ENCODE assay signal across 24 mouse cellular contexts in the genomic region with DNA sequence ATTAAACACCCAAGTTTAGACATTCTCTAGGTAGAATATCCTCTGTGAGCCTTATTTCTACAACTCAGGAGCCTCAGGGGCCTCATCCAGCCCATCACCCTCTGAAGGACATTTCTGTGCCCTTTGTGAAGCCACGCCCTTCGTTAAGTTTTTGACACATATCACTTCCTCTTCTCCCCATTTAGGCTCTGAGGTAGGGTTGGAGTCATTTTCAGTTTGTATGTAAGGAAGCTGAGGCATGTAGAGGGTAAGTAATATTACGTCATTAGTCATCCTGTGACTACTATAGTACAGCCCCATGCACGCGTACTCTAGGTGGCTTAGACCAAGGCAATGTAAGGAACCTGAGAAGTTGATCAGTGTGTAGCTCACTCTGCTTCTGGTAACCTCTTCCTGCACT.
DNase-seq lines count a peak whose midpoint lies in the region; ATAC-seq and TF ChIP-seq lines count a peak whose summit lies in the region.
"Had no signal": no experiment of that assay in that cellular context is flagged by ENCODE, and none has a peak within 500 bp of the region (broad histone marks: within the 10 kb centered on the region; RNA-seq: fewer than 3 reads in every experiment).

No protein-coding gene starts in this region.

- H3K36me3 ChIP-seq in CH12.LX (replicated peaks in 1 of 2; ENCODE audit: control insufficient read depth in 1 of 2, insufficient read depth in 1 of 2, low read length in 1 of 2): no peaks in the 10 kb centered on the region
- H3K36me3 ChIP-seq: forebrain, embryonic 12.5 days; forebrain, embryonic 15.5 days; G1E; heart, embryonic 12.5 days; heart, embryonic 15.5 days; hindbrain, embryonic 10.5 days; hindbrain, embryonic 13.5 days; intestine, embryonic 15.5 days had no signal

- no peaks in the 10 kb centered on the region for H3K9me3 ChIP-seq in CH12.LX (replicated peaks; ENCODE audit: low read length)
- H3K9me3 ChIP-seq: forebrain, embryonic 12.5 days; forebrain, embryonic 15.5 days; heart, embryonic 12.5 days; heart, embryonic 15.5 days; hindbrain, embryonic 10.5 days; hindbrain, embryonic 13.5 days; intestine, embryonic 15.5 days had no signal

- no peak for TF ChIP-seq POLR2A in CH12.LX (IDR thresholded peaks at IDR 0.05; ENCODE audit: low read depth, low read length)

- dilution Hi-C loops in CH12.LX (cut with MboI; ENCODE audit: extremely low pct_ligation_motif_present, extremely low pct_unique_long_range_greater_than_20kb, low sequenced_read_pairs): no loop called here

- H3K4me3 ChIP-seq in CH12.LX (replicated peaks in 1 of 3; ENCODE audit: low read depth in 2 of 3, low read length in 2 of 3, poor library complexity in 1 of 3): no peak overlapping the region
- H3K4me3 ChIP-seq: forebrain, embryonic 12.5 days; forebrain, embryonic 15.5 days; heart, embryonic 12.5 days; heart, embryonic 15.5 days; hindbrain, embryonic 10.5 days; hindbrain, embryonic 13.5 days; intestine, embryonic 15.5 days had no signal

- H3K27ac ChIP-seq in CH12.LX (ENCODE audit: insufficient read depth, low read depth): no peak overlapping the region
- H3K27ac ChIP-seq: forebrain, embryonic 12.5 days; forebrain, embryonic 15.5 days; heart, embryonic 15.5 days; hindbrain, embryonic 10.5 days; hindbrain, embryonic 13.5 days; intestine, embryonic 15.5 days had no signal

- no peaks in the 10 kb centered on the region for H3K27me3 ChIP-seq in CH12.LX (replicated peaks)
- H3K27me3 ChIP-seq: forebrain, embryonic 12.5 days; forebrain, embryonic 15.5 days; heart, embryonic 12.5 days; heart, embryonic 15.5 days; hindbrain, embryonic 13.5 days; intestine, embryonic 15.5 days; Patski had no signal

- TF ChIP-seq EP300 in CH12.LX (IDR thresholded peaks at IDR 0.05; ENCODE audit: low read length): no peak

- TF ChIP-seq CTCF in CH12.LX (conservative IDR thresholded peaks at IDR 0.05 in 1 of 2, IDR thresholded peaks at IDR 0.05 in 1 of 2; ENCODE audit: low read depth in 2 of 2, low read length in 2 of 2): no peak

- no peak overlapping the region for H3K4me2 ChIP-seq in CH12.LX (ENCODE audit: insufficient read depth, low read depth, poor library complexity, severe bottlenecking)
- H3K4me2 ChIP-seq: forebrain, embryonic 12.5 days; forebrain, embryonic 15.5 days; heart, embryonic 12.5 days; heart, embryonic 15.5 days; hindbrain, embryonic 13.5 days; intestine, embryonic 15.5 days had no signal

- peaks cover 0 to 17% of the 10 kb centered on the region in 2 experiments; a peak in 2 of 4 replicates for H3K4me1 ChIP-seq in CH12.LX (ENCODE audit: control insufficient read depth in 1 of 2, insufficient read depth in 2 of 2)
- H3K4me1 ChIP-seq: heart, embryonic 12.5 days; heart, embryonic 15.5 days; intestine, embryonic 15.5 days had no signal

- H3K79me2 ChIP-seq in CH12.LX (replicated peaks; ENCODE audit: control insufficient read depth, extremely low read depth, insufficient read depth, poor library complexity, severe bottlenecking): no peaks in the 10 kb centered on the region

- DNase-seq in A20 (ENCODE audit: low read depth, low spot score): peak; percentile 4
- DNase-seq in CH12.LX (ENCODE audit: extremely low read depth): peak; percentile 56
- no peak for DNase-seq in spleen, postnatal 36 days (ENCODE audit: low spot score in 2 of 2)
- no peak for DNase-seq in adrenal gland, postnatal 4 days (ENCODE audit: low spot score in 2 of 2)
- no peak for DNase-seq in lung, adult 18-20 months
- DNase-seq: adrenal gland, postnatal 10 days; adrenal gland, postnatal 36 days; cerebellum, adult 18-20 months; cerebellum, adult 9-10 months; cerebellum, postnatal 14 days; gastrocnemius, postnatal 25 days; heart, postnatal 10 days; heart, postnatal 36 days had no signal

- H3K9ac ChIP-seq in CH12.LX (ENCODE audit: insufficient read depth, low read depth): no peak overlapping the region
- H3K9ac ChIP-seq: forebrain, embryonic 12.5 days; forebrain, embryonic 15.5 days; heart, embryonic 12.5 days; heart, embryonic 15.5 days; hindbrain, embryonic 13.5 days; intestine, embryonic 15.5 days had no signal

- in situ Hi-C loops in CH12.LX (cut with MboI; ENCODE audit: low pct_ligation_motif_present, low pct_unique_long_range_greater_than_20kb, low sequenced_read_pairs): no loop called here

- TF ChIP-seq RAD21 in CH12.LX (IDR thresholded peaks at IDR 0.05; ENCODE audit: low read depth, low read length): no peak

- ATAC-seq in megakaryocyte, adult 5-6 weeks (ENCODE audit: poor library complexity, severe bottlenecking): peak; percentile 38; the same call in 1 of the 2 replicates
- ATAC-seq: forebrain, embryonic 15.5 days; hindbrain, embryonic 16.5 days; intestine, embryonic 15.5 days; Patski had no signal

TF ChIP-seq in CH12.LX, 34 proteins besides CTCF, POLR2A, EP300 and RAD21:
- TF ChIP-seq SMC3 (IDR thresholded peaks at IDR 0.05; ENCODE audit: low read depth, low read length) (no peak), USF2 (conservative IDR thresholded peaks at IDR 0.05; ENCODE audit: low read depth, low read length) (no peak), TBP (conservative IDR thresholded peaks at IDR 0.05; ENCODE audit: low read depth, low read length) (no peak), NRF1 (IDR thresholded peaks at IDR 0.05; ENCODE audit: low read depth, low read length) (no peak)

Comparison
In these comparisons a context has a peak if more than half of its experiments do, and no peak if none do; other contexts are left out.
1. DNase-seq: peak in A20 (single experiment) and CH12.LX (single experiment); none in spleen, postnatal 36 days (0 of 2), adrenal gland, postnatal 4 days (0 of 2) and lung, adult 18-20 months (0 of 2).